Mouse (Mus musculus) central nervous system, embryonic 18 days (tissue): ENCODE measurements around the gene Nr1h2. TPM values are rescaled to one million over a fixed set of nuclear protein-coding genes. Genes with fewer than 3 reads are reported as not detected.

Experiments used
- polyA plus RNA-seq: library from polyadenylated mRNA; depleted of rRNA; stranded (reverse); fragments of >200 nt; gene quantifications from 2 replicates; pipeline ENCODE4 v1.2.3, GENCODE M21; 2012; rRNA removed

Gene Nr1h2
- 55.4 and 59.4 TPM in 2 replicates for polyA plus RNA-seq

GRCm38 (mm10) chr7:44553826-44554225 is at the start of gene Nr1h2:
TSS of gene Nr1h2 (minus strand) at chr7:44553951.

GRCm38 (mm10) chr7:44590402-44591347 is 36.9 kb upstream of the Nr1h2 start, which contains the start of gene Kcnc3:
TSS of gene Kcnc3 (plus strand) at chr7:44590664.

GRCm38 (mm10) chr7:44572213-44572701 is 18.5 kb upstream of the Nr1h2 start, which contains the start of gene Napsa:
TSS of gene Napsa (plus strand) at chr7:44572380.

GRCm38 (mm10) chr7:44548497-44549087 is 5.2 kb downstream of the Nr1h2 start, which contains the start of gene Pold1:
TSS of gene Pold1 (minus strand) at chr7:44548849.

GRCm38 (mm10) chr7:44531946-44532732 is 21.6 kb downstream of the Nr1h2 start, which contains the start of gene Spib:
TSS of gene Spib (minus strand) at chr7:44532071.

GRCm38 (mm10) chr7:44524502-44524901 is 29.2 kb downstream of the Nr1h2 start, which contains the start of gene Mybpc2:
TSS of gene Mybpc2 (minus strand) at chr7:44524656.

Other genes starting within 250 kb of the Nr1h2 start
- gene Clec11a, start 247.0 kb downstream of the Nr1h2 start, polyA plus RNA-seq = 2.7 and 7.5 TPM in 2 replicates
- 23.2 and 35.2 TPM in 2 replicates for gene Shank1, start 243.7 kb downstream of the Nr1h2 start, polyA plus RNA-seq
- 55.4 and 56.4 TPM in 2 replicates for gene Syt3, start 169.8 kb downstream of the Nr1h2 start, polyA plus RNA-seq
- gene 1700008O03Rik, start 168.1 kb downstream of the Nr1h2 start, polyA plus RNA-seq = 4.7 and 5.2 TPM in 2 replicates
- gene Lrrc4b, start 124.9 kb downstream of the Nr1h2 start, polyA plus RNA-seq = 229 and 267 TPM in 2 replicates
- 13.8 and 16.1 TPM in 2 replicates for gene Aspdh, start 88.6 kb downstream of the Nr1h2 start, polyA plus RNA-seq
- gene Josd2, start 86.0 kb downstream of the Nr1h2 start, polyA plus RNA-seq = 75.4 and 77.8 TPM in 2 replicates
- gene Emc10, start 57.4 kb downstream of the Nr1h2 start, polyA plus RNA-seq = 210 and 223 TPM in 2 replicates
- gene Fam71e1, start 57.4 kb downstream of the Nr1h2 start, polyA plus RNA-seq = 25.2 and 26.6 TPM in 2 replicates
- 0.04 and 0.19 TPM in 2 replicates for gene Mybpc2, start 29.3 kb downstream of the Nr1h2 start, polyA plus RNA-seq
- gene Spib, start 21.9 kb downstream of the Nr1h2 start, polyA plus RNA-seq = 0.04 and 0.09 TPM in 2 replicates
- gene Pold1, start 5.1 kb downstream of the Nr1h2 start, polyA plus RNA-seq = 24.0 and 24.6 TPM in 2 replicates
- gene Napsa, start 18.4 kb upstream of the Nr1h2 start, polyA plus RNA-seq = 0.19 and 0.27 TPM in 2 replicates
- gene Kcnc3, start 36.7 kb upstream of the Nr1h2 start, polyA plus RNA-seq = 14.7 and 17.8 TPM in 2 replicates
- gene Myh14, start 116.9 kb upstream of the Nr1h2 start, polyA plus RNA-seq = 2.2 and 2.8 TPM in 2 replicates
- not detected in 2 replicates for gene Izumo2, start 154.8 kb upstream of the Nr1h2 start, polyA plus RNA-seq
- 28.7 TPM in 2 replicates for gene Vrk3, start 194.5 kb upstream of the Nr1h2 start, polyA plus RNA-seq
- gene Zfp473, start 197.1 kb upstream of the Nr1h2 start, polyA plus RNA-seq = 1.2 and 1.3 TPM in 2 replicates